In genomic region chr2:160645614-160646137, GRCm38 (mm10) we compare ENCODE assay signal across 7 mouse cellular contexts. TPM values are rescaled to one million over a fixed set of nuclear protein-coding genes. Genes with fewer than 3 reads are reported as not detected.
A peak's percentile ranks its signal among the peaks of the same experiment; 100 is the strongest.
DNase-seq lines count a peak whose midpoint lies in the region; ATAC-seq lines count a peak whose summit lies in the region.

Top1 (plus strand) TSS chr2:160645888.

- ATAC-seq in intestine, embryonic 15.5 days: peak; percentile 99

- H3K9me3 ChIP-seq in intestine, embryonic 15.5 days: no peaks in the 10 kb centered on the region
- H3K9me3 ChIP-seq in midbrain, embryonic 10.5 days (replicated peaks): no peaks in the 10 kb centered on the region

- peak within 1 kb of the TSS; percentile 64 for H3K4me2 ChIP-seq in intestine, embryonic 15.5 days (replicated peaks)

- H3K27me3 ChIP-seq in intestine, embryonic 15.5 days (replicated peaks): no peaks in the 10 kb centered on the region
- no peaks in the 10 kb centered on the region for H3K27me3 ChIP-seq in midbrain, embryonic 10.5 days (ENCODE audit: low read depth, poor library complexity, severe bottlenecking)

- intact Hi-C loops in gastrocnemius, postnatal 36 days (cut with DNase I): no loop called here
- intact Hi-C loops in left cerebral cortex, postnatal 25 days (cut with DNase I): no loop called here

- peaks cover 13% of the 10 kb centered on the region for H3K4me1 ChIP-seq in intestine, embryonic 15.5 days (replicated peaks)
- peaks cover 38% of the 10 kb centered on the region for H3K4me1 ChIP-seq in midbrain, embryonic 10.5 days

- peak within 1 kb of the TSS; percentile 94 for H3K27ac ChIP-seq in intestine, embryonic 15.5 days
- H3K27ac ChIP-seq in midbrain, embryonic 10.5 days (replicated peaks): peak within 1 kb of the TSS; percentile 99

- peak within 1 kb of the TSS; percentile 99 for H3K9ac ChIP-seq in intestine, embryonic 15.5 days

- H3K36me3 ChIP-seq in intestine, embryonic 15.5 days: no peaks in the 10 kb centered on the region
- peaks cover 5% of the 10 kb centered on the region for H3K36me3 ChIP-seq in midbrain, embryonic 10.5 days

- peak; percentile 99 for DNase-seq in adrenal gland, adult 2 months
- DNase-seq in embryo, embryonic 11.5 days (ENCODE audit: low read depth, low spot score): peak; percentile 100
- peak; percentile 98 to 99 for DNase-seq in gastrocnemius, postnatal 36 days
- DNase-seq in left cerebral cortex, postnatal 25 days (ENCODE audit: low spot score in 2 of 2): peak; percentile 97 to 99
- DNase-seq in midbrain, embryonic 10.5 days (ENCODE audit: low spot score): peak; percentile 100
- DNase-seq in right cerebral cortex, postnatal 4 days: peak; percentile 99

- peak within 1 kb of the TSS; percentile 99 for H3K4me3 ChIP-seq in intestine, embryonic 15.5 days (replicated peaks)
- H3K4me3 ChIP-seq in midbrain, embryonic 10.5 days: peak within 1 kb of the TSS; percentile 98

- WGBS in intestine, embryonic 15.5 days: under 1% methylated on average over 50 of the region's 50 CpGs
- under 1% methylated on average over 50 of the region's 50 CpGs for WGBS in midbrain, embryonic 10.5 days

RNA-seq across cellular contexts. Expression of gene Top1, which starts in this region (rescaled TPM):
- total RNA-seq in adrenal gland, adult 2 months (2021): 100 to 1,000 TPM in 1 of 2 experiments, 10 to 100 TPM in 1; 61.4 to 104 TPM
- polyA plus RNA-seq in adrenal gland, adult 2 months (2012; rRNA removed): 46.1 and 66.4 TPM in 2 replicates
- 10 to 100 TPM; 30.3 to 34.2 TPM for total RNA-seq in gastrocnemius, postnatal 36 days (2021)
- 61.5 and 65.3 TPM in 2 replicates for polyA plus RNA-seq in intestine, embryonic 15.5 days (2015; fragmentation: Nextera tagmentation; extraction: Ambion mirVana)
- 10 to 100 TPM; 83.0 to 85.7 TPM for total RNA-seq in left cerebral cortex, postnatal 25 days (2021)
- polyA plus RNA-seq in midbrain, embryonic 10.5 days (2016; fragmentation: Nextera tagmentation; extraction: Ambion mirVana): 107 and 108 TPM in 2 replicates

Comparison
In these comparisons a context has a peak if more than half of its experiments do, and no peak if none do; other contexts are left out.
1. Peak in every context shown above with its lines: DNase-seq, ATAC-seq, H3K4me3 ChIP-seq and H3K27ac ChIP-seq.